Mouse (Mus musculus) forebrain, postnatal 0 days (tissue): Measurements from ENCODE around the gene Olfr65. TPM values are rescaled to one million over a fixed set of nuclear protein-coding genes. Genes with fewer than 3 reads are reported as not detected.

Experiments
- ATAC-seq: fragments of 200-750 bp; cut with Nextera tagmentation; 2 replicates; pipeline ENCODE4 v1.8.0; 2017; ENCODE audit warnings: mild to moderate bottlenecking, moderate library complexity
- DNase-seq: peaks from one replicate; pipeline ENCODE4 v3.0.0-alpha.2; 2015
- H3K27ac ChIP-seq: fragments of 300-500 bp; sonication (generic); 2 replicates; pipeline ENCODE4 v1.5.1; 2014; ENCODE audit warnings: low read depth, mild to moderate bottlenecking, antibody characterized with exemption, low read length, moderate library complexity, mixed read lengths
- H3K27me3 ChIP-seq: fragments of 300-500 bp; sonication (generic); 2 replicates; pipeline ENCODE4 v1.6.1; 2014; ENCODE audit warnings: mild to moderate bottlenecking, low read length, mixed read lengths; ENCODE audit not compliant: insufficient read depth
- H3K36me3 ChIP-seq: fragments of 300-500 bp; sonication (generic); 2 replicates; pipeline ENCODE4 v1.6.1; 2014; ENCODE audit warnings: mild to moderate bottlenecking, moderate library complexity; ENCODE audit not compliant: insufficient read depth
- H3K4me1 ChIP-seq: fragments of 300-500 bp; sonication (generic); 2 replicates; pipeline ENCODE4 v1.6.1; 2014; ENCODE audit warnings: antibody characterized with exemption; ENCODE audit not compliant: insufficient read depth
- H3K4me2 ChIP-seq: fragments of 300-500 bp; sonication (generic); 2 replicates; pipeline ENCODE4 v1.6.1; 2014; ENCODE audit warnings: low read depth, mild to moderate bottlenecking, moderate library complexity
- H3K4me3 ChIP-seq: fragments of 300-500 bp; sonication (generic); 2 replicates; pipeline ENCODE4 v1.5.1; 2014; ENCODE audit warnings: low read depth, low read length, mixed read lengths
- H3K9ac ChIP-seq: fragments of 300-500 bp; sonication (generic); 2 replicates; pipeline ENCODE4 v1.6.1; 2014; ENCODE audit warnings: mild to moderate bottlenecking
- H3K9me3 ChIP-seq: fragments of 300-500 bp; sonication (generic); 2 replicates; pipeline ENCODE4 v1.6.1; 2016; ENCODE audit warnings: low read length
- CTCF ChIP-seq: sonication (generic); IDR thresholded peaks from 2 replicates; pipeline ENCODE4 v1.5.1; 2016; ENCODE audit warnings: antibody characterized with exemption, control low read depth, low read depth
- WGBS: fragments of 180-500 bp; shearing (Covaris S2); extraction: QIAGEN DNeasy Blood & Tissue Kit; methylation state at CpG from one replicate; pipeline ENCODE4 v1.1.7; 2014; 5-methylcytosine and 5-hydroxymethylcytosine counted together
- polyA plus RNA-seq: library from polyadenylated mRNA; unstranded; fragments of >200 nt; fragmentation: Nextera tagmentation; extraction: Ambion mirVana; gene quantifications from 2 replicates; pipeline ENCODE4 v1.2.1, GENCODE M21; 2015
- total RNA-seq: library from RNA; depleted of rRNA; stranded (reverse); fragments of >200 nt; gene quantifications from 2 replicates; pipeline ENCODE4 v1.2.3, GENCODE M21; 2014; rRNA removed

Olfr65 gene
- total and polyA plus RNA-seq, 2 experiments from 2014 or later = not detected

DNA sequence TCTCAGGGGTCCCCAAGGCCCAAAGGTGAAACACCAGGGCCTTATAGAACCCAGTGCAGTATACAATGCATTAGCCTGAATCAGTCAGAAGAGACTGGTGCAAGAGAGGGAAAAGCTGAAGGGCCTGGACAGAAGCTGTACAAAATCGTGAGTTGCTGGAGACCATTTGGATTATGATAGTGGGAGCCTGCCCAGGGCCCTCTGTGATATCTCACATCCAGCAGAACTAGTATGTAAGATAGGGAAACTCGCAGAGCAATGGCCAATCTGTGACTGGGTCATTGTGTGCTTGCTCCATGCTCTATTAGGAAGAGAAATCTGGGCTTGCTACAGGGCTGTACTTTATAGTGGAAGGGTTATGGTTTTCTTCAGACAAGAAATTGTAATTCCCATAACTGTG is 31.0 kb downstream of the Olfr65 start, which contains the start of gene Olfr632:
Gene Olfr632 (plus strand): TSS at position 84 of the 400 bp plus-strand sequence.
- no peak for DNase-seq

DNA sequence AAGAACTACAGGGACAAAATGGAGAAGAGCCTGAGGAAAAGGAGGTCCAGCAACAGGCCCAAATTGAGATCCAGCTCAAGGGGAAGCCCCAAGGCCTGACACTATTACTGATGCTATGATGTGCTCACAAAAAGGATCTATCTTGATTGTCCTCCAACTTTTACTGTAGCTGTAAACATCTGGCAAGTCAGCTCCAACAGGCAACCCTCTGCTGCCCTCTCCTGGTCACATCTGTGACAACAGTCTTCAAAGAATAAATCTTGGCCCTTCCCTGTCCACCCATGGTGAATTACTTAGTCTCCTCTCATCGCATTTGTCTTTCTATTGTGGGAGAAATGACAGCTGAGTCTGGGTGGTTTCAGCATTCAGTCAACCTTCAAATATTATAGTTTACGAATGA is 39.4 kb downstream of the Olfr65 start:
- no peak overlapping the region for H3K27ac ChIP-seq
- ATAC-seq = no peak
- peak; percentile 35 for DNase-seq
- H3K27me3 ChIP-seq = no peaks in the 10 kb centered on the region
- no peak overlapping the region for H3K9ac ChIP-seq
- peak; percentile 68 for TF ChIP-seq CTCF
- H3K36me3 ChIP-seq = no peaks in the 10 kb centered on the region
- H3K4me3 ChIP-seq = no peak overlapping the region
- no peaks in the 10 kb centered on the region for H3K9me3 ChIP-seq
- H3K4me2 ChIP-seq = no peak overlapping the region
- no peaks in the 10 kb centered on the region for H3K4me1 ChIP-seq
- WGBS = 23% methylated on average over 2 of the region's 2 CpGs

More for the DNA sequence above, 31.0 kb downstream of the Olfr65 start, which contains the start of gene Olfr632:
- WGBS = 72% methylated on average over 2 of the region's 2 CpGs
- H3K9me3 ChIP-seq = no peaks in the 10 kb centered on the region
- no peak for TF ChIP-seq CTCF
- H3K27me3 ChIP-seq = no peaks in the 10 kb centered on the region
- no peaks in the 10 kb centered on the region for H3K4me1 ChIP-seq
- ATAC-seq = no peak
- H3K4me3 ChIP-seq = no peak within 1 kb of the TSS
- H3K36me3 ChIP-seq = no peaks in the 10 kb centered on the region
- no peak within 1 kb of the TSS for H3K9ac ChIP-seq
- H3K4me2 ChIP-seq = no peak within 1 kb of the TSS
- no peak within 1 kb of the TSS for H3K27ac ChIP-seq

DNA sequence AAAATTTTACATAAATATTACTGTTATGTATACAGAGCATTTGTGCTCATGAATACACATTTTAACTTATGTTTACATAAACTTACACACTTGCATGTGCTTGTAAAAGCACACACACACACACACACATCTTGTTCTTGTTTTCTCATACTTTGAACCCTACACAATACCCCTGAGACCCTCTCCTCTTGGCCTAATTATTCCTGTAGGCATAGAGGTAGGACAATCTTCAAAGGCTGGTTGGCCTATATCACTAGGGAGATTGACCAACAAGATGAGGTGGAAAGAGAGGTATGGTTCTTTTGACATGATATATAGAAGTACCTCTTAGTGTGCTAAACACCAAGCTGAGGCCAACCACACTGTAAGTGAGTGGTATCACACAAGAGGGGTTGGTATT is 40.9 kb downstream of the Olfr65 start, which contains the start of gene Olfr633:
Gene Olfr633 (plus strand): TSS at position 301 of the 400 bp plus-strand sequence.
- Histone ChIP-seq H3K9me3 (no peaks in the 10 kb centered on the region), H3K9ac (no peak within 1 kb of the TSS), H3K27me3 (no peaks in the 10 kb centered on the region), H3K27ac (no peak within 1 kb of the TSS), H3K4me3 (no peak within 1 kb of the TSS), H3K36me3 (no peaks in the 10 kb centered on the region), H3K4me2 (no peak within 1 kb of the TSS), H3K4me1 (no peaks in the 10 kb centered on the region)
- no peak for ATAC-seq
- DNase-seq = no peak
- TF ChIP-seq CTCF = no peak

Other genes with a start within 250 kb of the Olfr65 start
Only the 30 nearest of the 34 such genes appear.
- not detected in 2 replicates for gene Olfr624, start 232.3 kb upstream of the Olfr65 start, total RNA-seq
- not detected in 2 replicates for gene Olfr624, start 232.3 kb upstream of the Olfr65 start, polyA plus RNA-seq
- not detected in 2 replicates for gene Olfr625-ps1, start 220.8 kb upstream of the Olfr65 start, total RNA-seq
- not detected in 2 replicates for gene Olfr625-ps1, start 220.8 kb upstream of the Olfr65 start, polyA plus RNA-seq
- not detected in 2 replicates for gene Olfr243, start 188.8 kb upstream of the Olfr65 start, total RNA-seq
- not detected in 2 replicates for gene Olfr243, start 188.8 kb upstream of the Olfr65 start, polyA plus RNA-seq
- not detected in 2 replicates for gene Olfr628, start 173.1 kb upstream of the Olfr65 start, total RNA-seq
- gene Olfr628, start 173.1 kb upstream of the Olfr65 start, polyA plus RNA-seq = not detected in 2 replicates
- gene Olfr629, start 158.5 kb upstream of the Olfr65 start, total RNA-seq = not detected in 2 replicates
- not detected in 2 replicates for gene Olfr629, start 158.5 kb upstream of the Olfr65 start, polyA plus RNA-seq
- not detected in 2 replicates for gene Olfr630, start 146.2 kb upstream of the Olfr65 start, total RNA-seq
- not detected in 2 replicates for gene Olfr630, start 146.2 kb upstream of the Olfr65 start, polyA plus RNA-seq
- not detected in 2 replicates for gene Olfr69, start 131.9 kb upstream of the Olfr65 start, total RNA-seq
- not detected in 2 replicates for gene Olfr69, start 131.9 kb upstream of the Olfr65 start, polyA plus RNA-seq
- not detected in 2 replicates for gene Olfr68, start 123.8 kb upstream of the Olfr65 start, total RNA-seq
- not detected in 2 replicates for gene Olfr68, start 123.8 kb upstream of the Olfr65 start, polyA plus RNA-seq
- not detected in 2 replicates for gene Olfr67, start 111.7 kb upstream of the Olfr65 start, total RNA-seq
- not detected in 2 replicates for gene Olfr67, start 111.7 kb upstream of the Olfr65 start, polyA plus RNA-seq
- 105 and 224 TPM in 2 replicates for gene Hbb-bt, start 89.5 kb upstream of the Olfr65 start, total RNA-seq
- 190 and 259 TPM in 2 replicates for gene Hbb-bt, start 89.5 kb upstream of the Olfr65 start, polyA plus RNA-seq
- gene Hbb-bs, start 75.4 kb upstream of the Olfr65 start, total RNA-seq = 815 and 1,167 TPM in 2 replicates
- 757 and 1,200 TPM in 2 replicates for gene Hbb-bs, start 75.4 kb upstream of the Olfr65 start, polyA plus RNA-seq
- gene Hbb-bh2, start 63.0 kb upstream of the Olfr65 start, total RNA-seq = not detected in 2 replicates
- not detected in 2 replicates for gene Hbb-bh2, start 63.0 kb upstream of the Olfr65 start, polyA plus RNA-seq
- not detected in 2 replicates for gene Hbb-bh1, start 60.3 kb upstream of the Olfr65 start, total RNA-seq
- gene Hbb-bh1, start 60.3 kb upstream of the Olfr65 start, polyA plus RNA-seq = not detected in 2 replicates
- 1.0 TPM in 1 of 2 replicates, not detected in the other for gene Hbb-y, start 50.3 kb upstream of the Olfr65 start, total RNA-seq
- gene Hbb-y, start 50.3 kb upstream of the Olfr65 start, polyA plus RNA-seq = 0.87 and 1.3 TPM in 2 replicates
- gene Olfr66, start 17.2 kb upstream of the Olfr65 start, total RNA-seq = not detected in 2 replicates
- gene Olfr66, start 17.2 kb upstream of the Olfr65 start, polyA plus RNA-seq = not detected in 2 replicates
- gene Olfr64, start 9.0 kb upstream of the Olfr65 start, total RNA-seq = not detected in 2 replicates
- not detected in 2 replicates for gene Olfr64, start 9.0 kb upstream of the Olfr65 start, polyA plus RNA-seq
- not detected in 2 replicates for gene Olfr631, start 25.3 kb downstream of the Olfr65 start, total RNA-seq
- gene Olfr631, start 25.3 kb downstream of the Olfr65 start, polyA plus RNA-seq = not detected in 2 replicates
- gene Olfr632, start 30.9 kb downstream of the Olfr65 start, total RNA-seq = not detected in 2 replicates
- not detected in 2 replicates for gene Olfr632, start 30.9 kb downstream of the Olfr65 start, polyA plus RNA-seq
- not detected in 2 replicates for gene Olfr633, start 41.0 kb downstream of the Olfr65 start, total RNA-seq
- gene Olfr633, start 41.0 kb downstream of the Olfr65 start, polyA plus RNA-seq = not detected in 2 replicates
- not detected in 2 replicates for gene Olfr635, start 67.7 kb downstream of the Olfr65 start, total RNA-seq
- not detected in 2 replicates for gene Olfr635, start 67.7 kb downstream of the Olfr65 start, polyA plus RNA-seq
- not detected in 2 replicates for gene Olfr638, start 95.3 kb downstream of the Olfr65 start, total RNA-seq
- not detected in 2 replicates for gene Olfr638, start 95.3 kb downstream of the Olfr65 start, polyA plus RNA-seq
- gene Olfr639, start 113.8 kb downstream of the Olfr65 start, total RNA-seq = not detected in 2 replicates
- not detected in 2 replicates for gene Olfr639, start 113.8 kb downstream of the Olfr65 start, polyA plus RNA-seq
- 0.57 TPM in 1 of 2 replicates, not detected in the other for gene Olfr640, start 122.1 kb downstream of the Olfr65 start, total RNA-seq
- gene Olfr640, start 122.1 kb downstream of the Olfr65 start, polyA plus RNA-seq = not detected in 2 replicates
- gene Olfr641, start 132.0 kb downstream of the Olfr65 start, total RNA-seq = not detected in 2 replicates
- not detected in 2 replicates for gene Olfr641, start 132.0 kb downstream of the Olfr65 start, polyA plus RNA-seq
- gene Olfr642, start 149.2 kb downstream of the Olfr65 start, total RNA-seq = not detected in 2 replicates
- not detected in 2 replicates for gene Olfr642, start 149.2 kb downstream of the Olfr65 start, polyA plus RNA-seq
- not detected in 2 replicates for gene 4930516K23Rik, start 158.0 kb downstream of the Olfr65 start, total RNA-seq
- not detected in 2 replicates for gene 4930516K23Rik, start 158.0 kb downstream of the Olfr65 start, polyA plus RNA-seq
- not detected in 2 replicates for gene Olfr644, start 168.4 kb downstream of the Olfr65 start, total RNA-seq
- gene Olfr644, start 168.4 kb downstream of the Olfr65 start, polyA plus RNA-seq = not detected in 2 replicates
- gene Olfr645, start 182.0 kb downstream of the Olfr65 start, total RNA-seq = not detected in 2 replicates
- not detected in 2 replicates for gene Olfr645, start 182.0 kb downstream of the Olfr65 start, polyA plus RNA-seq
- gene Olfr646, start 201.4 kb downstream of the Olfr65 start, total RNA-seq = not detected in 2 replicates
- not detected in 2 replicates for gene Olfr646, start 201.4 kb downstream of the Olfr65 start, polyA plus RNA-seq
- not detected in 2 replicates for gene Ubqln5, start 226.3 kb downstream of the Olfr65 start, total RNA-seq
- gene Ubqln5, start 226.3 kb downstream of the Olfr65 start, polyA plus RNA-seq = not detected in 2 replicates